Mouse (Mus musculus) midbrain, embryonic 14.5 days (tissue): ENCODE data around the gene Arntl. TPM values are rescaled to one million over a fixed set of nuclear protein-coding genes. Genes with fewer than 3 reads are reported as not detected.
A peak's percentile ranks its signal among the peaks of the same experiment; 100 is the strongest.

ENCODE experiments used
- ATAC-seq: fragments of 200-750 bp; cut with Nextera tagmentation; 2 replicates; pipeline ENCODE4 v1.8.0; 2017; ENCODE audit warnings: moderate number of reproducible peaks, moderate library complexity; ENCODE audit not compliant: low FRiP score, low TSS enrichment
- DNase-seq: peaks from one replicate; pipeline ENCODE4 v3.0.0-alpha.2; 2015
- H3K27ac ChIP-seq: fragments of 300-500 bp; sonication (generic); replicated peaks from 2 replicates; pipeline ENCODE4 v1.5.1; 2014; ENCODE audit warnings: mild to moderate bottlenecking, low read depth, low read length, moderate library complexity
- H3K27me3 ChIP-seq: fragments of 300-500 bp; sonication (generic); 2 replicates; pipeline ENCODE4 v1.6.1; 2014; ENCODE audit warnings: low read length, control low read depth, mixed read lengths; ENCODE audit not compliant: control insufficient read depth, insufficient read depth
- H3K36me3 ChIP-seq: fragments of 300-500 bp; sonication (generic); 2 replicates; pipeline ENCODE4 v1.6.1; 2014; ENCODE audit warnings: low read length, control low read depth; ENCODE audit not compliant: control insufficient read depth, insufficient read depth
- H3K4me1 ChIP-seq: fragments of 300-500 bp; sonication (generic); 2 replicates; pipeline ENCODE4 v1.6.1; 2014; ENCODE audit warnings: mild to moderate bottlenecking, antibody characterized with exemption, low read length, control low read depth; ENCODE audit not compliant: control insufficient read depth, insufficient read depth
- H3K4me2 ChIP-seq: fragments of 300-500 bp; sonication (generic); 2 replicates; pipeline ENCODE4 v1.6.1; 2014; ENCODE audit warnings: mild to moderate bottlenecking, low read length, moderate library complexity
- H3K4me3 ChIP-seq: fragments of 300-500 bp; sonication (generic); replicated peaks from 2 replicates; pipeline ENCODE4 v1.5.1; 2014; ENCODE audit warnings: low read depth, low read length
- H3K9ac ChIP-seq: fragments of 300-500 bp; sonication (generic); replicated peaks from 2 replicates; pipeline ENCODE4 v1.6.1; 2014; ENCODE audit warnings: mild to moderate bottlenecking, low read length, moderate library complexity
- H3K9me3 ChIP-seq: fragments of 300-500 bp; sonication (generic); 2 replicates; pipeline ENCODE4 v1.6.1; 2016; ENCODE audit warnings: low read length, control low read depth, mixed read lengths; ENCODE audit not compliant: control insufficient read depth
- WGBS: fragments of 180-500 bp; shearing (Covaris S2); extraction: QIAGEN DNeasy Blood & Tissue Kit; methylation state at CpG from one replicate; pipeline ENCODE4 v1.1.7; 2014; 5-methylcytosine and 5-hydroxymethylcytosine counted together
- polyA plus RNA-seq: library from polyadenylated mRNA; unstranded; fragments of >200 nt; fragmentation: Nextera tagmentation; extraction: Ambion mirVana; gene quantifications from 2 replicates; pipeline ENCODE4 v1.2.1, GENCODE M21; 2014

The Arntl gene
- polyA plus RNA-seq, 1 experiment from 2014 or later = 16.1 TPM

GRCm38 (mm10) chr7:113241901-113242661 is 34.8 kb downstream of the Arntl start:
- Histone ChIP-seq H3K4me1 (no peaks in the 10 kb centered on the region), H3K9ac (no peak overlapping the region), H3K36me3 (no peaks in the 10 kb centered on the region), H3K9me3 (no peaks in the 10 kb centered on the region), H3K4me2 (no peak overlapping the region), H3K27ac (no peak overlapping the region), H3K27me3 (no peaks in the 10 kb centered on the region), H3K4me3 (no peak overlapping the region)
- DNase-seq = no peak
- WGBS = 87% methylated on average over 12 of the region's 12 CpGs
- ATAC-seq = no peak

GRCm38 (mm10) chr7:113242688-113243087 is 35.4 kb downstream of the Arntl start:
- no peak overlapping the region for H3K4me3 ChIP-seq
- H3K9ac ChIP-seq = no peak overlapping the region
- H3K4me1 ChIP-seq = no peaks in the 10 kb centered on the region
- H3K9me3 ChIP-seq = no peaks in the 10 kb centered on the region
- H3K36me3 ChIP-seq = no peaks in the 10 kb centered on the region
- no peak overlapping the region for H3K4me2 ChIP-seq
- ATAC-seq (no peak), DNase-seq (no peak)
- H3K27me3 ChIP-seq = no peaks in the 10 kb centered on the region
- 75% methylated on average over 6 of the region's 6 CpGs for WGBS
- no peak overlapping the region for H3K27ac ChIP-seq

GRCm38 (mm10) chr7:113245144-113245543 is 37.9 kb downstream of the Arntl start:
- H3K4me1 ChIP-seq = peaks cover 14% of the 10 kb centered on the region
- WGBS = 84% methylated on average over 5 of the region's 5 CpGs
- H3K9me3 ChIP-seq = no peaks in the 10 kb centered on the region
- H3K27ac ChIP-seq = no peak overlapping the region
- no peaks in the 10 kb centered on the region for H3K36me3 ChIP-seq
- H3K9ac ChIP-seq = no peak overlapping the region
- DNase-seq (no peak), ATAC-seq (no peak)
- no peak overlapping the region for H3K4me2 ChIP-seq
- no peak overlapping the region for H3K4me3 ChIP-seq
- H3K27me3 ChIP-seq = no peaks in the 10 kb centered on the region

GRCm38 (mm10) chr7:113246512-113246911 is 39.2 kb downstream of the Arntl start:
- Histone ChIP-seq H3K4me3 (no peak overlapping the region), H3K27ac (no peak overlapping the region), H3K4me1 (peaks cover 23% of the 10 kb centered on the region), H3K9me3 (no peaks in the 10 kb centered on the region), H3K4me2 (no peak overlapping the region), H3K27me3 (no peaks in the 10 kb centered on the region), H3K9ac (no peak overlapping the region), H3K36me3 (no peaks in the 10 kb centered on the region)
- DNase-seq (no peak), ATAC-seq (no peak)
- WGBS = 88% methylated on average over 4 of the region's 4 CpGs

GRCm38 (mm10) chr7:113247167-113247566 is 39.9 kb downstream of the Arntl start:
- Histone ChIP-seq H3K4me3 (no peak overlapping the region), H3K27ac (no peak overlapping the region), H3K9me3 (no peaks in the 10 kb centered on the region), H3K4me1 (peaks cover 30% of the 10 kb centered on the region), H3K27me3 (no peaks in the 10 kb centered on the region), H3K9ac (no peak overlapping the region), H3K36me3 (no peaks in the 10 kb centered on the region), H3K4me2 (no peak overlapping the region)
- ATAC-seq (no peak), DNase-seq (no peak)
- 71% methylated on average over 5 of the region's 5 CpGs for WGBS

GRCm38 (mm10) chr7:113249134-113249825 is 42.0 kb downstream of the Arntl start:
- Histone ChIP-seq H3K9ac (no peak overlapping the region), H3K9me3 (no peaks in the 10 kb centered on the region), H3K4me2 (no peak overlapping the region), H3K27ac (no peak overlapping the region), H3K4me1 (peaks cover 30% of the 10 kb centered on the region), H3K27me3 (no peaks in the 10 kb centered on the region), H3K36me3 (no peaks in the 10 kb centered on the region), H3K4me3 (no peak overlapping the region)
- no peak for ATAC-seq
- WGBS = 54% methylated on average over 16 of the region's 16 CpGs
- DNase-seq = peak; percentile 78

GRCm38 (mm10) chr7:113250433-113250991 is 43.2 kb downstream of the Arntl start:
- peak; percentile 67 for DNase-seq

GRCm38 (mm10) chr7:113251001-113251400 is 43.7 kb downstream of the Arntl start:
- Histone ChIP-seq H3K36me3 (no peaks in the 10 kb centered on the region), H3K9ac (no peak overlapping the region), H3K27me3 (no peaks in the 10 kb centered on the region), H3K9me3 (no peaks in the 10 kb centered on the region), H3K4me2 (no peak overlapping the region), H3K4me1 (peaks cover 30% of the 10 kb centered on the region), H3K27ac (peak overlapping the region; percentile 67), H3K4me3 (no peak overlapping the region)
- 67% methylated on average over 3 of the region's 3 CpGs for WGBS
- peak; percentile 63 for DNase-seq
- no peak; the same call in 1 of the 2 replicates for ATAC-seq

More at GRCm38 (mm10) chr7:113250433-113250991, 43.2 kb downstream of the Arntl start:
- peak overlapping the region; percentile 67 for H3K27ac ChIP-seq
- 47% methylated on average over 3 of the region's 3 CpGs for WGBS
- H3K27me3 ChIP-seq = no peaks in the 10 kb centered on the region
- no peak overlapping the region for H3K9ac ChIP-seq
- H3K36me3 ChIP-seq = no peaks in the 10 kb centered on the region
- ATAC-seq = 0 out of 2 replicates have a peak, but pooled peaks have one; percentile 57
- H3K4me3 ChIP-seq = no peak overlapping the region
- H3K4me2 ChIP-seq = no peak overlapping the region
- no peaks in the 10 kb centered on the region for H3K9me3 ChIP-seq
- peaks cover 30% of the 10 kb centered on the region for H3K4me1 ChIP-seq
